Mouse (Mus musculus): ENCODE results near the gene Pkhd1. TPM values are rescaled to one million over a fixed set of nuclear protein-coding genes. Genes with fewer than 3 reads are reported as not detected.

The Pkhd1 gene
- polyA plus RNA-seq (2021): 58.4 TPM

DNA sequence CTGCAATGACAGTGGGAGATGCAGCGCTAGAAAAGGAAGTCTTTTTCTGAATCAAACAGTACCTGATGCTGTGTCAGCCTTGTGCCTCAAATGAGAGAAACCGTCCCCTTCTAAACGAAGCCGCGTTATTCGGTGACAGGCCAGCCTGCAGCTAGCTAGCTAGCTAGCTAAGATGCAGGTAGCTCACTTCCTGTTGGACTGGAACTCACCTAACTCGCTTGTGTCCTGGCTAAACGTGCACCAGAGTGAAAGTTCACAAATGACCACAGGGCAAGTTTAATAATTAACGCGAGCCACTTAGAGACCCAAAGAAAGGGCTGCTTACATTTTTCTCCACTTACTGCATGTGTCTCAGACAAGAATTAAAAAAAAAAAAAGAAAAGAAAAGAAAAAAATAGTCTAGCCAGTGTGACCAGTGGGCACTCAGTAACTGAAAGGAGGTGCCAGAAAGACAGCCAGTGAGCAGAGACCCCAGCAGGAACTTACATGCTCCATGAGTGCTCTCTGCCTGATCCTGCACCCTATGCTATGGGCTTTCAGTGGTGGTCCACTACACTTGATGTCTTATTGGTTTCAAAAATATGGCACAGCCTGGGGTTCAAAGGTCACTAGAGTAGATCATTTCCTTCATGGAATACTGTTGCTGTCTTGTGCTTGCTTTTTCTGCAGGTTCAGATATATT is at the start of gene Pkhd1:
Pkhd1 (minus strand) TSS at position 216 of the 682 bp plus-strand sequence.
- ATAC-seq: peak; percentile 49
- no peak for TF ChIP-seq CTCF (IDR thresholded peaks at IDR 0.05)
- DNase-seq (ENCODE audit: low read depth, low spot score): peak; percentile 91
- H3K27me3 ChIP-seq: no peaks in the 10 kb centered on the region
- ChIA-PET POLR2A (interaction anchor here (0.7 to 4.1 kb wide), 4 partner anchors 12 to 623 kb away, joined by 3 to 24 read pairs (median 5); no protein-coding TSS in a partner anchor), CTCF (interaction anchor here (0.6 to 1.7 kb wide), 7 partner anchors 13 to 120 kb away, joined by 3 to 5 read pairs (median 3); no protein-coding TSS in a partner anchor)
- in situ Hi-C loops (cut with MboI; ENCODE audit: low pct_unique_long_range_greater_than_20kb): loop anchor here (5.0 to 10.0 kb wide), 2 partner anchors 34 to 267 kb away; no protein-coding TSS in a partner anchor

GRCm38 (mm10) chr1:20667567-20667966 is 49.7 kb upstream of the Pkhd1 start:
- TF ChIP-seq CTCF (IDR thresholded peaks at IDR 0.05): no peak
- in situ Hi-C loops (cut with MboI; ENCODE audit: low pct_unique_long_range_greater_than_20kb): no loop called here
- DNase-seq (ENCODE audit: low read depth, low spot score) (no peak), ATAC-seq (no peak)
- POLR2A ChIA-PET: no interaction called here
- CTCF ChIA-PET: interaction anchor here (0.8 to 2.2 kb wide), 4 partner anchors 9 to 12 kb away, joined by 3 to 8 read pairs (median 4); no protein-coding TSS in a partner anchor
- H3K27me3 ChIP-seq: no peaks in the 10 kb centered on the region

DNA sequence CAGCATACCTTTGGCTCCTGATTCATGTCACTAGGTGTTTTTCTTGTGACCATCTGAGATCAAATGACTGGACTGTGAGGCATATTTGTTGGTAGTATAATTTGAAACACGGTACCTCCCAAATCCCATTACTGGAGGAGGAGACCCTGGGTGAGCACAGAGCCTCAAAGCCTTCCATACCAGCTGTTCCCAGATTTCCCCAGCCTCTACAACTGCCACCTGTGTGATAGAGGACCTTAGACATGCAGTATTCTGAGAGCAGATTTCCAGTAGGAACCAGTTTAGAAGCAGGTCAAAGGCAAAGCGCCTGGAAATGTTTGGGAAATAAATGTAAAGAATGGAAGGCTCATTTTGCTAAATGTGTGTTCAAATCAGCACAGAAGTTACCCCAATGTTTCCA is 48.4 kb upstream of the Pkhd1 start:
- in situ Hi-C loops (cut with MboI; ENCODE audit: low pct_unique_long_range_greater_than_20kb): no loop called here
- no peak for ATAC-seq
- DNase-seq (ENCODE audit: low read depth, low spot score): no peak
- H3K27me3 ChIP-seq: no peaks in the 10 kb centered on the region
- ChIA-PET CTCF (interaction anchor here (1.3 kb wide), 2 partner anchors 9 to 11 kb away, joined by 3 read pairs; no protein-coding TSS in a partner anchor), POLR2A (no interaction called here)
- TF ChIP-seq CTCF (IDR thresholded peaks at IDR 0.05): no peak

GRCm38 (mm10) chr1:20655085-20655484 is 37.2 kb upstream of the Pkhd1 start:
- ATAC-seq (no peak), DNase-seq (ENCODE audit: low read depth, low spot score) (no peak)
- in situ Hi-C loops (cut with MboI; ENCODE audit: low pct_unique_long_range_greater_than_20kb): no loop called here
- ChIA-PET CTCF (interaction anchor here (1.1 to 2.6 kb wide), 6 partner anchors 12 to 45 kb away, joined by 3 to 12 read pairs (median 5); no protein-coding TSS in a partner anchor), POLR2A (interaction anchor here (0.6 to 4.1 kb wide), 2 partner anchors 38 to 48 kb away, joined by 4 to 24 read pairs; partner anchors contain the start of gene Pkhd1)
- no peak for TF ChIP-seq CTCF (IDR thresholded peaks at IDR 0.05)
- H3K27me3 ChIP-seq: no peaks in the 10 kb centered on the region

GRCm38 (mm10) chr1:20653513-20654506 is 35.9 kb upstream of the Pkhd1 start:
- in situ Hi-C loops (cut with MboI; ENCODE audit: low pct_unique_long_range_greater_than_20kb): loop anchor here (5.0 kb wide), 1 partner anchor 37 kb away; the partner anchor contains the start of gene Pkhd1
- peak; percentile 92 for DNase-seq (ENCODE audit: low read depth, low spot score)
- H3K27me3 ChIP-seq: no peaks in the 10 kb centered on the region
- ChIA-PET POLR2A (interaction anchor here (4.1 kb wide), 1 partner anchor 37 kb away, joined by 24 read pairs; the partner anchor contains the start of gene Pkhd1), CTCF (interaction anchor here (0.8 to 2.3 kb wide), 8 partner anchors 12 to 84 kb away, joined by 3 to 7 read pairs (median 3); partner anchors contain the start of gene Pkhd1)
- no peak for TF ChIP-seq CTCF (IDR thresholded peaks at IDR 0.05)
- ATAC-seq: peak; percentile 85

DNA sequence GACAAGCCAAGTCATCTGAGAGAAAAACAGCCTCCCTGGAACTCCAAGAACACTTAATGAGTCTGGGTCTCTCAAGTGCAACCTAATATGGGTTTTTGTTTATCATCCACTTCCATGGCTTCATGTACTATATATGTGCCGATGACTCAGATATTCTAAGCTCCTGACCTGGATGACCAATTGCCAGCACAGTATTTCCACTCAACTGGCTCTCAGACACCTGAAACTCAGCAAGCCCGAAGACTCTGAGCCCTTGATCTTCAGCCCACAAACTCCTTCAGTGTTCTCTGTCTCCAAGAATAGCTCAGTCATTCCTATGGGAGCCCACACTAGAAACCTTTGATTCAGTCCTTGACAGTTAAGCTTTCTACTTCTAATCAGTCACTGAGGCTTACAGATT is 17.0 kb upstream of the Pkhd1 start:
- in situ Hi-C loops (cut with MboI; ENCODE audit: low pct_unique_long_range_greater_than_20kb): no loop called here
- TF ChIP-seq CTCF (IDR thresholded peaks at IDR 0.05): no peak
- H3K27me3 ChIP-seq: no peaks in the 10 kb centered on the region
- DNase-seq (ENCODE audit: low read depth, low spot score): no peak
- POLR2A ChIA-PET: no interaction called here
- CTCF ChIA-PET: interaction anchor here (1.4 kb wide), 1 partner anchor 19 kb away, joined by 7 read pairs; no protein-coding TSS in a partner anchor
- ATAC-seq: no peak

DNA sequence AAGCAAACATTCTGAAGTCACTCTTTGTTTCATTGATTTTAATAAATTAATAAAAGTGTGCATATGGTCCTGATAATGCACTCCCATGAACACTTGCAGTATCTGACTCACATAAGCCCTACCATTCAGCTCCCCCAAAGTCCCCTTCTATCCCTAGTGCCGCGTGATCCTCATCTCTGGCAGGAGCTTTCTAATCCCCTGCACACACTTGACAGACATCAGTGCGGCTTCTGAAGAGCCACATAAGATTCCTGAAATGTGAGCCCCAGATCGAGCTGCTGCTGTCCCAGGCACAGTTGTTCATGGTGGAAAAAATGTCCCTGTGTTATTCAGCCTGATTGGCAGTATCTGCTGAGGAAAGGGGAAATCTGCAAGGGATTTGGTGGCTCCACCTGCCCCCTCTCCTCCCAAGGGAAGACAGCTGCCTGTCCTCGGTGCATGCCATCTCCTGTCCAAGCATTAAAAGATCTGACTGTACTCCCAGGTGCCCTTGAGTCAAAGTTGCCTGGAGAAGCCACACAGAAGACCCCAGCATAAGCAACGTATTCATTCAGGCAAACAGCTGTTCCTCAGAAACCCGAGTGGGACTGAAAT is 15.5 kb upstream of the Pkhd1 start:
- POLR2A ChIA-PET: no interaction called here
- TF ChIP-seq CTCF (IDR thresholded peaks at IDR 0.05): no peak
- in situ Hi-C loops (cut with MboI; ENCODE audit: low pct_unique_long_range_greater_than_20kb): no loop called here
- H3K27me3 ChIP-seq: no peaks in the 10 kb centered on the region
- ATAC-seq (no peak), DNase-seq (ENCODE audit: low read depth, low spot score) (no peak)
- CTCF ChIA-PET: no interaction called here

DNA sequence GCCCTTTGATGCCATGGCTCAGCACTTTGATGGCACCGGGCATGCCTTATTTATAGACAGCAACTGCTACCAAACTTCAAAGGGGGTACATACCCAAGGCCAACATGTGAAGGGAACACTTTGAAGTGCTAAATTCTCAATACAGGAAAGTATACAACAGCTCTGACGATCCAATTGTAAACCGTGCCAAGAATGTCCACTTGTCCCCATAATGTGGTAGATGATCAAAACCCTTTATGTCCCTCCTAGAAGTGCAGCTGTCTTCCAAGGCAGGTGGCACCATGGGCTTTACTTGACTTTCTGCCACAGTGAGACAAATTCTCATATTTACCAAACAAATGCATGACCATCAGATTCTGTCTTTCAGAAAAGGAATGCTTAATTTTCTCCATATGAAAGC is 6.7 kb upstream of the Pkhd1 start:
- ATAC-seq: no peak
- no peak for TF ChIP-seq CTCF (IDR thresholded peaks at IDR 0.05)
- H3K27me3 ChIP-seq: no peaks in the 10 kb centered on the region
- POLR2A ChIA-PET: no interaction called here
- CTCF ChIA-PET: no interaction called here
- in situ Hi-C loops (cut with MboI; ENCODE audit: low pct_unique_long_range_greater_than_20kb): no loop called here
- no peak for DNase-seq (ENCODE audit: low read depth, low spot score)

DNA sequence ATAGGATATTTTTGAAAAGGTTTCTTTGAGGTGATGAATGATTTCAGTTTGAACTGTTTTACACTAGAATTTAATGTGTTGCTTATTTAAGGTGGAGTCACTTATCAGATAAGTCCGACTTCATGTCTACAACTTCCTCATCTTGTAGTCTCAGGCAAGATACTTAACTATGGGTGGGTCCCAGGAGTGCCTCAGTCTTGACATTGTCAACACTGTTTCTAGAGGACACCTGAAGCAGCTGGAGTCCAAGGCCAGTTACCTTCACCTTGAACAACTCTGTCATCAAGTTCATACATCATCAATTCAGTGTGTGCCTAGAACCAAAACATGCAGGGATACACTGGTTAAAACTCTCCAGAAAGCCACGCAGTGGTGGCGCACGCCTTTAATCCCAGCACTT is 5.5 kb upstream of the Pkhd1 start:
- ATAC-seq (no peak), DNase-seq (ENCODE audit: low read depth, low spot score) (no peak)
- no peaks in the 10 kb centered on the region for H3K27me3 ChIP-seq
- TF ChIP-seq CTCF (IDR thresholded peaks at IDR 0.05): no peak
- in situ Hi-C loops (cut with MboI; ENCODE audit: low pct_unique_long_range_greater_than_20kb): no loop called here
- ChIA-PET CTCF (no interaction called here), POLR2A (no interaction called here)

DNA sequence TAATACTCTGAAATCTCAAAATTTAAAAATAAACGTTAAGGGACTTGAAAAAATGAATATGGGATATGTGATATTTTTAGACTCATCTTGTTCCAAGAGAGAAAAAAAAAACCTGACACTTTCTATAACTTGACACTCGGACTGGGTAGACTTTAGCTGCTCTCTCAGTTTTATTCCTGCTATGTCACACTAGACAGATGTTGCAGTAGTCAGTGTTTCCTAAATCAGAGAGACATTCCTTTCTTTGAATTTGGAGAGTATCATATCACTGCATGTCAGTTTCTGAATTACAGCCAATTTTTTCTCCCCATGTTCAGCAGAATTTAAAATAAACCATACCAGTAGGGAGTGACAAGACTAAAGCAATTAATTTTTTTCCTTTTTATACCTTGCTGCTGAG is 2.7 kb upstream of the Pkhd1 start:
- TF ChIP-seq CTCF (IDR thresholded peaks at IDR 0.05): no peak
- DNase-seq (ENCODE audit: low read depth, low spot score) (no peak), ATAC-seq (no peak)
- in situ Hi-C loops (cut with MboI; ENCODE audit: low pct_unique_long_range_greater_than_20kb): no loop called here
- ChIA-PET POLR2A (no interaction called here), CTCF (interaction anchor here (2.3 kb wide), 1 partner anchor 29 kb away, joined by 6 read pairs; no protein-coding TSS in a partner anchor)
- no peaks in the 10 kb centered on the region for H3K27me3 ChIP-seq

All from Patski (cell line).